Mouse (Mus musculus): ENCODE results near the gene St6gal2.

St6gal2 gene

GRCm38 (mm10) chr17:55445250-55446184 lies at the start of gene St6gal2:
St6gal2 (plus strand) TSS chr17:55445382.
- no peak for DNase-seq (ENCODE audit: low read depth)

- DNase-seq (ENCODE audit: low read depth), result no peak
Measured at GRCm38 (mm10) chr17:55406043-55406442, 39.1 kb upstream of the St6gal2 start.

- no peak for DNase-seq (ENCODE audit: low read depth)
Measured at GRCm38 (mm10) chr17:55416519-55416918, 28.7 kb upstream of the St6gal2 start.

- no peak for DNase-seq (ENCODE audit: low read depth)
Measured at GRCm38 (mm10) chr17:55446185-55446527, 974 bp downstream of the St6gal2 start.

GRCm38 (mm10) chr17:55446698-55447097 lies 1.5 kb downstream of the St6gal2 start:
- DNase-seq (ENCODE audit: low read depth), result no peak

- no peak for DNase-seq (ENCODE audit: low read depth)
Measured at GRCm38 (mm10) chr17:55450943-55451342, 5.8 kb downstream of the St6gal2 start.

GRCm38 (mm10) chr17:55454487-55454886 lies 9.3 kb downstream of the St6gal2 start:
- DNase-seq (ENCODE audit: low read depth), result no peak

GRCm38 (mm10) chr17:55460187-55460586 lies 15.0 kb downstream of the St6gal2 start:
- DNase-seq (ENCODE audit: low read depth), result no peak

- no peak for DNase-seq (ENCODE audit: low read depth)
Measured at GRCm38 (mm10) chr17:55467579-55467978, 22.4 kb downstream of the St6gal2 start.

GRCm38 (mm10) chr17:55468963-55469362 lies 23.8 kb downstream of the St6gal2 start:
- no peak for DNase-seq (ENCODE audit: low read depth)

GRCm38 (mm10) chr17:55475974-55476373 lies 30.8 kb downstream of the St6gal2 start:
- no peak for DNase-seq (ENCODE audit: low read depth)

- DNase-seq (ENCODE audit: low read depth), result no peak
Measured at GRCm38 (mm10) chr17:55477361-55477760, 32.2 kb downstream of the St6gal2 start.

GRCm38 (mm10) chr17:55479367-55479766 lies 34.2 kb downstream of the St6gal2 start:
- no peak for DNase-seq (ENCODE audit: low read depth)

GRCm38 (mm10) chr17:55484108-55484870 lies 39.1 kb downstream of the St6gal2 start:
- no peak for DNase-seq (ENCODE audit: low read depth)

GRCm38 (mm10) chr17:55531872-55532271 lies 86.7 kb downstream of the St6gal2 start:
- no peak for DNase-seq (ENCODE audit: low read depth)

- no peak for DNase-seq (ENCODE audit: low read depth)
Measured at GRCm38 (mm10) chr17:55548476-55548875, 103.3 kb downstream of the St6gal2 start.

GRCm38 (mm10) chr17:55561774-55562173 lies 116.6 kb downstream of the St6gal2 start:
- DNase-seq (ENCODE audit: low read depth), result no peak

Measured in induced T-regulatory cell, adult 2 months (primary cell).